29 mouse cellular contexts compared by ENCODE assay signal in the genomic region with DNA sequence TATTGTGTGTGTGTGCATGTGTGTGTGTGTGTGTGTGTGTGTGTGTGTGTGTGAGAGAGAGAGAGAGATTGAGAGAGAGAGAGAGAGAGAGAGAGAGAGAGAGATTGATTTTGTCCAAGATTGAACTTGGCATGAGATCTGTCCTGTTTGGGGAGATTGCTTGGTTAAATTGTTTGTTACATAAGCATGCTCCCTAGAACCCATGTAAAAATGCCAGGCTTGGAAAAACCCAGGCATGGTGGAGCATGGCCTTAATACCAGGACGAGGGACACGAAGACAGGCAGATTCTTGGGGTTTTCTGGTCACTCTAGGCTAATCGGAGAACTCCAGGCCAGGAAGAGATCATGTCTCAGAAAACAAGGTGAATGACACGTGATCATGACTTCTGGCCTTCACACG. TPM values are rescaled to one million over a fixed set of nuclear protein-coding genes. Genes with fewer than 3 reads are reported as not detected.
"Had no signal": no experiment of that assay in that cellular context is flagged by ENCODE, and none has a peak within 500 bp of the region (broad histone marks: within the 10 kb centered on the region; RNA-seq: fewer than 3 reads in every experiment).

No protein-coding gene starts in this region.

- H3K36me3 ChIP-seq: limb, embryonic 10.5 days; limb, embryonic 13.5 days; liver, embryonic 13.5 days; midbrain, embryonic 10.5 days; midbrain, embryonic 13.5 days; neural tube, embryonic 13.5 days had no signal

- H3K9me3 ChIP-seq: limb, embryonic 10.5 days; limb, embryonic 13.5 days; liver, embryonic 13.5 days; megakaryocyte, embryonic 14.5 days; midbrain, embryonic 10.5 days; midbrain, embryonic 13.5 days; neural tube, embryonic 13.5 days had no signal

- H3K4me1 ChIP-seq: liver, embryonic 13.5 days; midbrain, embryonic 10.5 days; midbrain, embryonic 13.5 days; neural tube, embryonic 13.5 days had no signal

- H3K4me2 ChIP-seq: limb, embryonic 13.5 days; liver, embryonic 13.5 days; lung, embryonic 14.5 days; midbrain, embryonic 13.5 days; neural tube, embryonic 13.5 days had no signal

- H3K4me3 ChIP-seq: layer of hippocampus, adult 2 months; limb, embryonic 10.5 days; limb, embryonic 13.5 days; liver, embryonic 13.5 days; megakaryocyte, embryonic 14.5 days; midbrain, embryonic 10.5 days; midbrain, embryonic 13.5 days; myocyte; neural tube, embryonic 13.5 days had no signal

- ATAC-seq: hindbrain, postnatal 0 days; inflammation-experienced regulatory T-cells, adult 6 months; lung, postnatal 0 days; midbrain, embryonic 13.5 days; midbrain, embryonic 16.5 days had no signal

- DNase-seq: layer of hippocampus, adult 9-11 months; liver; liver, embryonic 13.5 days; lung, embryonic 14.5 days; retina, postnatal 1 day; right cerebral cortex, postnatal 25 days; thymus, adult 18-20 months; thymus, postnatal 36 days had no signal

- H3K27me3 ChIP-seq: limb, embryonic 13.5 days; liver, embryonic 13.5 days; midbrain, embryonic 13.5 days; neural tube, embryonic 13.5 days had no signal

- H3K27ac ChIP-seq: hindbrain, postnatal 0 days; layer of hippocampus, adult 2 months; limb, embryonic 10.5 days; limb, embryonic 13.5 days; liver, embryonic 13.5 days; macrophage; midbrain, embryonic 10.5 days; midbrain, embryonic 13.5 days; neural tube, embryonic 13.5 days had no signal

- H3K9ac ChIP-seq: limb, embryonic 13.5 days; liver, embryonic 13.5 days; lung, embryonic 14.5 days; midbrain, embryonic 13.5 days; neural tube, embryonic 13.5 days had no signal

RNA-seq across cellular contexts. Expression of a gene that starts 5.2 kb away (rescaled TPM):
- total RNA-seq: hindbrain, postnatal 0 days; layer of hippocampus, adult 2 months; layer of hippocampus, postnatal 25 days; left cerebral cortex, adult 18-20 months; left cerebral cortex, postnatal 25 days; monocyte, adult 5-6 weeks; neutrophil, adult 5-6 weeks had no signal
- polyA plus RNA-seq: hindbrain, postnatal 0 days; inflammation-experienced regulatory T-cells, adult 6 months; limb, embryonic 10.5 days; limb, embryonic 13.5 days; liver, embryonic 13.5 days; lung, embryonic 14.5 days; lung, postnatal 0 days; macrophage; midbrain, embryonic 10.5 days; midbrain, embryonic 13.5 days; midbrain, embryonic 16.5 days; myocyte; neural tube, embryonic 13.5 days; spleen, adult 2 months; testis, adult 2 months; urinary bladder, adult 2 months had no signal

RNA-seq across cellular contexts. Expression of a gene that starts 29.7 kb away (rescaled TPM):
- total RNA-seq: neutrophil, adult 5-6 weeks had no signal
- polyA plus RNA-seq: macrophage had no signal

RNA-seq across cellular contexts. Expression of a gene that starts 36.6 kb away (rescaled TPM):
- total RNA-seq: monocyte, adult 5-6 weeks; neutrophil, adult 5-6 weeks had no signal
- polyA plus RNA-seq: inflammation-experienced regulatory T-cells, adult 6 months; macrophage had no signal
